Mouse (Mus musculus): ENCODE measurements at regions not wholly inside any gene's neighbourhood (a gene's known extent, or its start where the extent isn't known, plus 50 kb on each side); places are given as distances from the start of the nearest gene placed in this dataset.

GRCm38 (mm10) chr11:86428926-86429325, 55.5 kb upstream of the Rnft1 start (continued):
- peak; percentile 95 for TF ChIP-seq TCF12 (IDR thresholded peaks at IDR 0.05; ENCODE audit: low read depth, low read length)
- no peak; the same call in 1 of the 2 replicates for TF ChIP-seq ZNF384 (IDR thresholded peaks at IDR 0.05; ENCODE audit: low read depth, low read length)
- peak; percentile 33 for TF ChIP-seq SMC3 (IDR thresholded peaks at IDR 0.05; ENCODE audit: low read depth, low read length)
- TF ChIP-seq ZKSCAN1 (IDR thresholded peaks at IDR 0.05; ENCODE audit: borderline replicate concordance, low read depth, low read length): no peak
- peak; percentile 60 for TF ChIP-seq MAFK (IDR thresholded peaks at IDR 0.05; ENCODE audit: insufficient replicate concordance, low read length)
- peak; percentile 94 for TF ChIP-seq RCOR1 (conservative IDR thresholded peaks at IDR 0.05; ENCODE audit: low read depth, low read length)
- TF ChIP-seq ZMIZ1 (IDR thresholded peaks at IDR 0.05; ENCODE audit: low read depth, low read length): no peak
- TF ChIP-seq HCFC1 (IDR thresholded peaks at IDR 0.05; ENCODE audit: low read depth, low read length): no peak; the same call in 1 of the 2 replicates
- TF ChIP-seq NELFE (IDR thresholded peaks at IDR 0.05; ENCODE audit: low read depth, low read length): no peak
- no peak; the same call in 1 of the 2 replicates for TF ChIP-seq MXI1 (IDR thresholded peaks at IDR 0.05; ENCODE audit: low read depth, low read length)
- no peak for TF ChIP-seq CTCF (conservative IDR thresholded peaks at IDR 0.05 in 1 of 2, IDR thresholded peaks at IDR 0.05 in 1 of 2; ENCODE audit: low read depth in 2 of 2, low read length in 2 of 2)
- TF ChIP-seq MEF2A (IDR thresholded peaks at IDR 0.05; ENCODE audit: borderline replicate concordance, low read depth, low read length): peak; percentile 100

DNA sequence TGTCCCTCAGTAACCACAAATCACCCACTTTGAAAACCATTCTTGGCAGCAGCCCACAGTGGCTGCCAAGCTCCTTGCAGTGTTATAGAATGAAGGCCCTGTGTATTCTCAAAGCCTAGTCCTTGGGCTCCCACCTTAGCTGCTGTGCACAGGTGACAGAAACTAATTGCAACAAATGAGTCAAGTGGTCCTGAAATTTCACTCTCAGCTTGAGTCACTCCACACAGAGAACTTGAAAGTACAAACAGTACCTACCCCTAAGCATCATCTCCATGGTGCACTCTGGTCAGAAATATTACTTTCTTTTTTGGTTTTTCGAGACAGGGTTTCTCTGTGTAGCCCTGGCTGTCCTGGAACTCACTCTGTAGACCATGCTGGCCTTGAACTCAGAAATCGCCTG, 54.2 kb upstream of the Rnft1 start:
- H3K4me2 ChIP-seq (ENCODE audit: insufficient read depth, low read depth, poor library complexity, severe bottlenecking): peak overlapping the region; percentile 33; the same call in 1 of the 2 replicates
- H3K36me3 ChIP-seq (replicated peaks in 1 of 2; ENCODE audit: control insufficient read depth in 1 of 2, insufficient read depth in 1 of 2, low read length in 1 of 2): no peaks in the 10 kb centered on the region
- in situ Hi-C loops (cut with MboI; ENCODE audit: low pct_ligation_motif_present, low pct_unique_long_range_greater_than_20kb, low sequenced_read_pairs): no loop called here
- H3K4me1 ChIP-seq (ENCODE audit: control insufficient read depth in 1 of 2, insufficient read depth in 2 of 2): peaks cover 15 to 41% of the 10 kb centered on the region in 2 experiments
- no peaks in the 10 kb centered on the region for H3K27me3 ChIP-seq (replicated peaks)
- dilution Hi-C loops (cut with MboI; ENCODE audit: extremely low pct_ligation_motif_present, extremely low pct_unique_long_range_greater_than_20kb, low sequenced_read_pairs): no loop called here
- no peak overlapping the region for H3K9ac ChIP-seq (ENCODE audit: insufficient read depth, low read depth)
- H3K4me3 ChIP-seq (replicated peaks in 1 of 3; ENCODE audit: low read depth in 2 of 3, low read length in 2 of 3, poor library complexity in 1 of 3): no peak overlapping the region
- H3K27ac ChIP-seq (ENCODE audit: insufficient read depth, low read depth): no peak overlapping the region
- peaks cover 5% of the 10 kb centered on the region for H3K9me3 ChIP-seq (replicated peaks; ENCODE audit: low read length)
- H3K79me2 ChIP-seq (replicated peaks; ENCODE audit: control insufficient read depth, extremely low read depth, insufficient read depth, poor library complexity, severe bottlenecking): no peaks in the 10 kb centered on the region
- peak; percentile 88 for DNase-seq (ENCODE audit: extremely low read depth)
- no peak for TF ChIP-seq NRF1 (IDR thresholded peaks at IDR 0.05; ENCODE audit: low read depth, low read length)
- TF ChIP-seq ETS1 (conservative IDR thresholded peaks at IDR 0.05; ENCODE audit: low read depth, low read length): peak; percentile 94
- peak; percentile 29 for TF ChIP-seq SMC3 (IDR thresholded peaks at IDR 0.05; ENCODE audit: low read depth, low read length)
- TF ChIP-seq CTCF (conservative IDR thresholded peaks at IDR 0.05 in 1 of 2, IDR thresholded peaks at IDR 0.05 in 1 of 2; ENCODE audit: low read depth in 2 of 2, low read length in 2 of 2): no peak
- peak; percentile 53; the same call in 1 of the 2 replicates for TF ChIP-seq ZNF384 (IDR thresholded peaks at IDR 0.05; ENCODE audit: low read depth, low read length)
- no peak for TF ChIP-seq ZMIZ1 (IDR thresholded peaks at IDR 0.05; ENCODE audit: low read depth, low read length)
- peak; percentile 87 for TF ChIP-seq MAFK (IDR thresholded peaks at IDR 0.05; ENCODE audit: insufficient replicate concordance, low read length)
- TF ChIP-seq ZKSCAN1 (IDR thresholded peaks at IDR 0.05; ENCODE audit: borderline replicate concordance, low read depth, low read length): no peak
- peak; percentile 85 for TF ChIP-seq MYC (IDR thresholded peaks at IDR 0.05; ENCODE audit: low read depth, low read length)
- peak; percentile 95 for TF ChIP-seq BHLHE40 (IDR thresholded peaks at IDR 0.05; ENCODE audit: low read depth, low read length)
- TF ChIP-seq KAT2A (IDR thresholded peaks at IDR 0.05; ENCODE audit: insufficient replicate concordance, low read length): 0 out of 2 replicates have a peak, but pooled peaks have one; percentile 16
- peak; percentile 96 for TF ChIP-seq JUN (IDR thresholded peaks at IDR 0.05; ENCODE audit: insufficient read depth, low read depth, low read length)
- TF ChIP-seq CHD2 (IDR thresholded peaks at IDR 0.05; ENCODE audit: low read length): peak; percentile 78
- peak; percentile 98 for TF ChIP-seq JUND (conservative IDR thresholded peaks at IDR 0.05; ENCODE audit: low read depth, low read length)
- 0 out of 2 replicates have a peak, but pooled peaks have one; percentile 25 for TF ChIP-seq POLR2A (IDR thresholded peaks at IDR 0.05; ENCODE audit: low read depth, low read length)
- TF ChIP-seq MEF2A (IDR thresholded peaks at IDR 0.05; ENCODE audit: borderline replicate concordance, low read depth, low read length): peak; percentile 98
- no peak for TF ChIP-seq USF1 (IDR thresholded peaks at IDR 0.05; ENCODE audit: low read depth, low read length)
- TF ChIP-seq CHD1 (IDR thresholded peaks at IDR 0.05; ENCODE audit: low read depth, low read length): no peak
- peak; percentile 39; the same call in 1 of the 2 replicates for TF ChIP-seq MAX (IDR thresholded peaks at IDR 0.05; ENCODE audit: low read length)
- peak; percentile 100 for TF ChIP-seq RCOR1 (conservative IDR thresholded peaks at IDR 0.05; ENCODE audit: low read depth, low read length)
- peak; percentile 44; the same call in 1 of the 2 replicates for TF ChIP-seq MXI1 (IDR thresholded peaks at IDR 0.05; ENCODE audit: low read depth, low read length)
- TF ChIP-seq IRF4 (IDR thresholded peaks at IDR 0.05; ENCODE audit: low read depth, low read length): peak; percentile 99
- no peak for TF ChIP-seq ELF1 (IDR thresholded peaks at IDR 0.05; ENCODE audit: low read depth, low read length)
- peak; percentile 98 for TF ChIP-seq EP300 (IDR thresholded peaks at IDR 0.05; ENCODE audit: low read length)
- no peak for TF ChIP-seq GABPA (IDR thresholded peaks at IDR 0.05; ENCODE audit: insufficient replicate concordance, low read depth, low read length)
- peak; percentile 99 for TF ChIP-seq TCF12 (IDR thresholded peaks at IDR 0.05; ENCODE audit: low read depth, low read length)
- no peak for TF ChIP-seq TBP (conservative IDR thresholded peaks at IDR 0.05; ENCODE audit: low read depth, low read length)
- TF ChIP-seq UBTF (IDR thresholded peaks at IDR 0.05; ENCODE audit: low read depth, low read length): no peak
- no peak; the same call in none of the 2 replicates for TF ChIP-seq RAD21 (IDR thresholded peaks at IDR 0.05; ENCODE audit: low read depth, low read length)
- no peak for TF ChIP-seq NELFE (IDR thresholded peaks at IDR 0.05; ENCODE audit: low read depth, low read length)
- TF ChIP-seq SIN3A (IDR thresholded peaks at IDR 0.05; ENCODE audit: low read length): peak; percentile 87
- TF ChIP-seq USF2 (conservative IDR thresholded peaks at IDR 0.05; ENCODE audit: low read depth, low read length): no peak
- no peak for TF ChIP-seq POLR2AphosphoS2 (IDR thresholded peaks at IDR 0.05; ENCODE audit: low read depth, low read length)
- peak; percentile 85 for TF ChIP-seq MAZ (IDR thresholded peaks at IDR 0.05; ENCODE audit: low read depth, low read length)
